Mouse (Mus musculus) bone marrow macrophage, adult 2 months (primary cell): ENCODE data around the gene Cnmd.

Source experiments
- CTCF ChIP-seq: IDR thresholded peaks from 2 replicates; pipeline ENCODE4 v1.5.1; 2012; ENCODE audit warnings: low read depth, mild to moderate bottlenecking, low read length, moderate library complexity
- POLR2A ChIP-seq: IDR thresholded peaks from 2 replicates; pipeline ENCODE4 v1.6.1; 2012; ENCODE audit warnings: mild to moderate bottlenecking, low read depth, low read length, borderline replicate concordance

GRCm38 (mm10) chr14:79636814-79637213 lies 25.2 kb downstream of the Cnmd start:
- no peak for TF ChIP-seq CTCF
- no peak for TF ChIP-seq POLR2A
